Mouse (Mus musculus): ENCODE results near the gene Chrng. TPM values are rescaled to one million over a fixed set of nuclear protein-coding genes. Genes with fewer than 3 reads are reported as not detected.

Chrng gene
- total RNA-seq, 1 experiment = 0.13 TPM

- no peak for DNase-seq (ENCODE audit: low read depth, low spot score)
- Histone ChIP-seq H3K9ac (ENCODE audit: insufficient read depth, low read depth, low read length, poor library complexity, severe bottlenecking) (no peak overlapping the region), H3K36me3 (ENCODE audit: control insufficient read depth, insufficient read depth, low read length, poor library complexity, severe bottlenecking) (no peaks in the 10 kb centered on the region), H3K9me3 (ENCODE audit: control insufficient read depth, insufficient read depth, low read depth, low read length) (no peaks in the 10 kb centered on the region), H3K4me1 (ENCODE audit: control insufficient read depth in 2 of 2, insufficient read depth in 2 of 2, low read length in 2 of 2, poor library complexity in 1 of 2) (0 out of 4 replicates have a peak, but pooled peaks cover 0 to 2% of the 10 kb centered on the region in 2 experiments), H3K27ac (ENCODE audit: insufficient read depth, low read depth, low read length, poor library complexity, severe bottlenecking) (no peak overlapping the region), H3K4me3 (ENCODE audit: insufficient read depth in 1 of 2, low read depth in 1 of 2, low read length in 2 of 2, poor library complexity in 1 of 2, severe bottlenecking in 1 of 2) (no peak overlapping the region)
- TF ChIP-seq CHD2 (IDR thresholded peaks at IDR 0.05; ENCODE audit: low read depth, low read length) (no peak), HCFC1 (IDR thresholded peaks at IDR 0.05; ENCODE audit: borderline replicate concordance, insufficient read depth, low read length) (no peak), MAFK (IDR thresholded peaks at IDR 0.05; ENCODE audit: insufficient read depth, low read depth, low read length) (no peak), ZC3H11A (IDR thresholded peaks at IDR 0.05; ENCODE audit: borderline replicate concordance, low read depth, low read length) (no peak), ZNF384 (IDR thresholded peaks at IDR 0.05; ENCODE audit: low read depth, low read length) (no peak)
- in situ Hi-C loops (cut with MboI; ENCODE audit: low sequenced_read_pairs in 2 of 2, unreplicated experiment in 2 of 2) = no loop called here
Measured at GRCm38 (mm10) chr1:87198119-87199065, 6.1 kb upstream of the Chrng start.

GRCm38 (mm10) chr1:87200811-87201210 lies 3.6 kb upstream of the Chrng start:
- no peak overlapping the region for H3K27ac ChIP-seq (ENCODE audit: insufficient read depth, low read depth, low read length, poor library complexity, severe bottlenecking)
- TF ChIP-seq ZNF384 (IDR thresholded peaks at IDR 0.05; ENCODE audit: low read depth, low read length) = no peak
- TF ChIP-seq MAFK (IDR thresholded peaks at IDR 0.05; ENCODE audit: insufficient read depth, low read depth, low read length) = no peak
- no peak for TF ChIP-seq CHD2 (IDR thresholded peaks at IDR 0.05; ENCODE audit: low read depth, low read length)
- TF ChIP-seq ZC3H11A (IDR thresholded peaks at IDR 0.05; ENCODE audit: borderline replicate concordance, low read depth, low read length) = no peak
- no peak for TF ChIP-seq HCFC1 (IDR thresholded peaks at IDR 0.05; ENCODE audit: borderline replicate concordance, insufficient read depth, low read length)
- no peak for DNase-seq (ENCODE audit: low read depth, low spot score)
- in situ Hi-C loops (cut with MboI; ENCODE audit: low sequenced_read_pairs in 2 of 2, unreplicated experiment in 2 of 2) = no loop called here
- no peak overlapping the region for H3K9ac ChIP-seq (ENCODE audit: insufficient read depth, low read depth, low read length, poor library complexity, severe bottlenecking)
- H3K9me3 ChIP-seq (ENCODE audit: control insufficient read depth, insufficient read depth, low read depth, low read length) = no peaks in the 10 kb centered on the region
- no peaks in the 10 kb centered on the region for H3K36me3 ChIP-seq (ENCODE audit: control insufficient read depth, insufficient read depth, low read length, poor library complexity, severe bottlenecking)
- peaks cover 0 to 3% of the 10 kb centered on the region in 2 experiments; a peak in 1 of 4 replicates for H3K4me1 ChIP-seq (ENCODE audit: control insufficient read depth in 2 of 2, insufficient read depth in 2 of 2, low read length in 2 of 2, poor library complexity in 1 of 2)
- H3K4me3 ChIP-seq (ENCODE audit: insufficient read depth in 1 of 2, low read depth in 1 of 2, low read length in 2 of 2, poor library complexity in 1 of 2, severe bottlenecking in 1 of 2) = no peak overlapping the region

- TF ChIP-seq ZC3H11A (IDR thresholded peaks at IDR 0.05; ENCODE audit: borderline replicate concordance, low read depth, low read length) (no peak), CHD2 (IDR thresholded peaks at IDR 0.05; ENCODE audit: low read depth, low read length) (no peak), MAFK (IDR thresholded peaks at IDR 0.05; ENCODE audit: insufficient read depth, low read depth, low read length) (no peak), ZNF384 (IDR thresholded peaks at IDR 0.05; ENCODE audit: low read depth, low read length) (no peak), HCFC1 (IDR thresholded peaks at IDR 0.05; ENCODE audit: borderline replicate concordance, insufficient read depth, low read length) (no peak)
- Histone ChIP-seq H3K36me3 (ENCODE audit: control insufficient read depth, insufficient read depth, low read length, poor library complexity, severe bottlenecking) (no peaks in the 10 kb centered on the region), H3K9me3 (ENCODE audit: control insufficient read depth, insufficient read depth, low read depth, low read length) (no peaks in the 10 kb centered on the region), H3K4me3 (ENCODE audit: insufficient read depth in 1 of 2, low read depth in 1 of 2, low read length in 2 of 2, poor library complexity in 1 of 2, severe bottlenecking in 1 of 2) (no peak overlapping the region), H3K4me1 (ENCODE audit: control insufficient read depth in 2 of 2, insufficient read depth in 2 of 2, low read length in 2 of 2, poor library complexity in 1 of 2) (peaks cover 0 to 9% of the 10 kb centered on the region in 2 experiments; a peak in 1 of 4 replicates), H3K9ac (ENCODE audit: insufficient read depth, low read depth, low read length, poor library complexity, severe bottlenecking) (no peak overlapping the region), H3K27ac (ENCODE audit: insufficient read depth, low read depth, low read length, poor library complexity, severe bottlenecking) (no peak overlapping the region)
- no peak for DNase-seq (ENCODE audit: low read depth, low spot score)
- in situ Hi-C loops (cut with MboI; ENCODE audit: low sequenced_read_pairs in 2 of 2, unreplicated experiment in 2 of 2) = no loop called here
Measured at GRCm38 (mm10) chr1:87201848-87202247, 2.6 kb upstream of the Chrng start.

GRCm38 (mm10) chr1:87203779-87204178 lies 678 bp upstream of the Chrng start:
- DNase-seq (ENCODE audit: low read depth, low spot score) = no peak
- H3K9ac ChIP-seq (ENCODE audit: insufficient read depth, low read depth, low read length, poor library complexity, severe bottlenecking) = no peak overlapping the region
- H3K36me3 ChIP-seq (ENCODE audit: control insufficient read depth, insufficient read depth, low read length, poor library complexity, severe bottlenecking) = no peaks in the 10 kb centered on the region
- peaks cover 0 to 7% of the 10 kb centered on the region in 2 experiments; a peak in 1 of 4 replicates for H3K4me1 ChIP-seq (ENCODE audit: control insufficient read depth in 2 of 2, insufficient read depth in 2 of 2, low read length in 2 of 2, poor library complexity in 1 of 2)
- in situ Hi-C loops (cut with MboI; ENCODE audit: low sequenced_read_pairs in 2 of 2, unreplicated experiment in 2 of 2) = no loop called here
- TF ChIP-seq ZNF384 (IDR thresholded peaks at IDR 0.05; ENCODE audit: low read depth, low read length) = no peak
- TF ChIP-seq HCFC1 (IDR thresholded peaks at IDR 0.05; ENCODE audit: borderline replicate concordance, insufficient read depth, low read length) = no peak
- no peak for TF ChIP-seq CHD2 (IDR thresholded peaks at IDR 0.05; ENCODE audit: low read depth, low read length)
- no peak overlapping the region for H3K27ac ChIP-seq (ENCODE audit: insufficient read depth, low read depth, low read length, poor library complexity, severe bottlenecking)
- no peak overlapping the region for H3K4me3 ChIP-seq (ENCODE audit: insufficient read depth in 1 of 2, low read depth in 1 of 2, low read length in 2 of 2, poor library complexity in 1 of 2, severe bottlenecking in 1 of 2)
- no peaks in the 10 kb centered on the region for H3K9me3 ChIP-seq (ENCODE audit: control insufficient read depth, insufficient read depth, low read depth, low read length)

Measured in ES-E14 (cell line).